Mouse (Mus musculus) thymus, postnatal 25 days (tissue): ENCODE data around the gene Mrc1.

Experiments
- DNase-seq: peaks from one replicate; pipeline ENCODE4 v3.0.0; 2022

Gene Mrc1

GRCm38 (mm10) chr2:14249839-14250564 is 20.8 kb downstream of the Mrc1 start:
- DNase-seq = peak; percentile 11

GRCm38 (mm10) chr2:14251938-14252337 is 22.7 kb downstream of the Mrc1 start:
- no peak for DNase-seq

GRCm38 (mm10) chr2:14258345-14258850 is 29.2 kb downstream of the Mrc1 start:
- no peak for DNase-seq

- DNase-seq = no peak
These were observed 32.9 kb downstream of the Mrc1 start for GRCm38 (mm10) chr2:14262090-14262489.

GRCm38 (mm10) chr2:14269160-14269559 is 40.0 kb downstream of the Mrc1 start:
- DNase-seq = no peak

- DNase-seq = no peak
These were observed 42.9 kb downstream of the Mrc1 start for GRCm38 (mm10) chr2:14272088-14272487.

GRCm38 (mm10) chr2:14275796-14276195 is 46.6 kb downstream of the Mrc1 start:
- no peak for DNase-seq

GRCm38 (mm10) chr2:14279256-14279655 is 50.1 kb downstream of the Mrc1 start:
- no peak for DNase-seq

GRCm38 (mm10) chr2:14279795-14280194 is 50.6 kb downstream of the Mrc1 start:
- no peak for DNase-seq

- peak; percentile 88 for DNase-seq
These were observed 66.1 kb downstream of the Mrc1 start for GRCm38 (mm10) chr2:14295334-14295733.

- no peak for DNase-seq
These were observed 83.6 kb downstream of the Mrc1 start for GRCm38 (mm10) chr2:14312505-14313380.

- no peak for DNase-seq
These were observed 85.9 kb downstream of the Mrc1 start for GRCm38 (mm10) chr2:14315113-14315512.

- DNase-seq = no peak
These were observed 112.6 kb downstream of the Mrc1 start for GRCm38 (mm10) chr2:14341652-14342308.

- DNase-seq = no peak
These were observed 113.2 kb downstream of the Mrc1 start for GRCm38 (mm10) chr2:14342309-14342839.
